Mouse (Mus musculus) limb, embryonic 14.5 days (tissue): ENCODE data around the gene Pigb. TPM values are rescaled to one million over a fixed set of nuclear protein-coding genes. Genes with fewer than 3 reads are reported as not detected.

Experiments
- ATAC-seq: fragments of 200-750 bp; cut with Nextera tagmentation; 2 replicates; pipeline ENCODE4 v1.8.0; 2017; ENCODE audit warnings: low read depth, moderate number of reproducible peaks, moderate TSS enrichment; ENCODE audit not compliant: low FRiP score
- DNase-seq: peaks from one replicate; pipeline ENCODE4 v3.0.0-alpha.2; 2015; ENCODE audit warnings: low spot score
- H3K27ac ChIP-seq: fragments of 300-500 bp; sonication (generic); replicated peaks from 2 replicates; pipeline ENCODE4 v1.5.1; 2014; ENCODE audit warnings: low read depth, mild to moderate bottlenecking, low read length, moderate library complexity, mixed read lengths
- H3K27me3 ChIP-seq: fragments of 300-500 bp; sonication (generic); 2 replicates; pipeline ENCODE4 v1.6.1; 2014; ENCODE audit warnings: low read length, mixed read lengths; ENCODE audit not compliant: control insufficient read depth, insufficient read depth
- H3K36me3 ChIP-seq: fragments of 300-500 bp; sonication (generic); 2 replicates; pipeline ENCODE4 v1.6.1; 2014; ENCODE audit warnings: mild to moderate bottlenecking, low read length, moderate library complexity, mixed read lengths; ENCODE audit not compliant: control insufficient read depth, insufficient read depth
- H3K4me1 ChIP-seq: fragments of 300-500 bp; sonication (generic); 2 replicates; pipeline ENCODE4 v1.6.1; 2014; ENCODE audit warnings: antibody characterized with exemption, low read length, mixed read lengths; ENCODE audit not compliant: control insufficient read depth, insufficient read depth
- H3K4me2 ChIP-seq: fragments of 300-500 bp; sonication (generic); replicated peaks from 2 replicates; pipeline ENCODE4 v1.6.1; 2014; ENCODE audit warnings: low read depth, mild to moderate bottlenecking, low read length, moderate library complexity; ENCODE audit not compliant: severe bottlenecking
- H3K4me3 ChIP-seq: fragments of 300-500 bp; sonication (generic); replicated peaks from 2 replicates; pipeline ENCODE4 v1.5.1; 2014; ENCODE audit warnings: low read length
- H3K9ac ChIP-seq: fragments of 300-500 bp; sonication (generic); 2 replicates; pipeline ENCODE4 v1.6.1; 2014; ENCODE audit warnings: mild to moderate bottlenecking, low read depth, low read length, moderate library complexity; ENCODE audit not compliant: severe bottlenecking
- H3K9me3 ChIP-seq: fragments of 300-500 bp; sonication (generic); 2 replicates; pipeline ENCODE4 v1.6.1; 2016; ENCODE audit warnings: low read length; ENCODE audit not compliant: control insufficient read depth
- POLR2A ChIP-seq: fragments of 200-500 bp; IDR thresholded peaks from 2 replicates; pipeline ENCODE4 v1.8.0; 2012; ENCODE audit warnings: inconsistent platforms, mild to moderate bottlenecking, moderate library complexity, borderline replicate concordance; ENCODE audit not compliant: insufficient read depth, insufficient read length; ENCODE audit errors: extremely low read depth
- WGBS: fragments of 180-500 bp; shearing (Covaris S2); extraction: QIAGEN DNeasy Blood & Tissue Kit; methylation state at CpG from one replicate; pipeline ENCODE4 v1.1.7; 2014; 5-methylcytosine and 5-hydroxymethylcytosine counted together
- polyA plus RNA-seq, 2 experiments: library from polyadenylated mRNA; depleted of rRNA in 1 of 2; stranded (reverse) in 1 of 2; unstranded in 1 of 2; fragments of >200 nt; fragmentation: Nextera tagmentation in 1 of 2; extraction: Ambion mirVana in 1 of 2; gene quantifications; 2 replicates each; pipeline versions ENCODE4 v1.2.1 to v1.2.3; 2012 to 2014

Pigb gene
- polyA plus RNA-seq (2012; rRNA removed), result 20.8 and 23.1 TPM in 2 replicates
- polyA plus RNA-seq (2014; fragmentation: Nextera tagmentation; extraction: Ambion mirVana), result 15.2 and 17.2 TPM in 2 replicates

DNA sequence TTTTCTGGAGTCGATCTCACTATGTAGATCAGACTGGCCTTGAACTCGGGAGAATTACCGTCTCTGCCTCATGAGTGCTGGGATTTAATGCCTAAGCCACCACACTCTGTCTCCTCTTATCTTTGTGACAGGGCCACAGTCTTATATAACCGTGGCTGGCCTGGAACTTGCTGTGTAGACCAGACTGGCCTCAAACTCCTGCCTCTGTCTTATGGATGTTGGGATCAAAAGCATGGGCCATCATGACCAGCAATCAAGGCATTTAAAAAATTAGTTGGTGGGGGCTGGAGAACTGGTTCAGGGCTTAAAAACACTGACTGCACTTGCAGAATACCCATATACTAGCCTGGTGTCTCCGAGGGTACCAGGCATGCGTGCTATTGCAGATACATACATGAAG lies at the start of gene Pigb:
TSS of gene Pigb (minus strand) at position 299 of the 400 bp plus-strand sequence.
- Histone ChIP-seq H3K27ac (peak within 1 kb of the TSS; percentile 72), H3K9me3 (no peaks in the 10 kb centered on the region), H3K9ac (peak within 1 kb of the TSS; percentile 83), H3K36me3 (peaks cover 10% of the 10 kb centered on the region), H3K4me1 (peaks cover 15% of the 10 kb centered on the region), H3K4me3 (peak within 1 kb of the TSS; percentile 78), H3K4me2 (peak within 1 kb of the TSS; percentile 90), H3K27me3 (no peaks in the 10 kb centered on the region)
- ATAC-seq (no peak), DNase-seq (no peak)
- WGBS, result 29% methylated on average over 6 of the region's 6 CpGs
- no peak for TF ChIP-seq POLR2A

DNA sequence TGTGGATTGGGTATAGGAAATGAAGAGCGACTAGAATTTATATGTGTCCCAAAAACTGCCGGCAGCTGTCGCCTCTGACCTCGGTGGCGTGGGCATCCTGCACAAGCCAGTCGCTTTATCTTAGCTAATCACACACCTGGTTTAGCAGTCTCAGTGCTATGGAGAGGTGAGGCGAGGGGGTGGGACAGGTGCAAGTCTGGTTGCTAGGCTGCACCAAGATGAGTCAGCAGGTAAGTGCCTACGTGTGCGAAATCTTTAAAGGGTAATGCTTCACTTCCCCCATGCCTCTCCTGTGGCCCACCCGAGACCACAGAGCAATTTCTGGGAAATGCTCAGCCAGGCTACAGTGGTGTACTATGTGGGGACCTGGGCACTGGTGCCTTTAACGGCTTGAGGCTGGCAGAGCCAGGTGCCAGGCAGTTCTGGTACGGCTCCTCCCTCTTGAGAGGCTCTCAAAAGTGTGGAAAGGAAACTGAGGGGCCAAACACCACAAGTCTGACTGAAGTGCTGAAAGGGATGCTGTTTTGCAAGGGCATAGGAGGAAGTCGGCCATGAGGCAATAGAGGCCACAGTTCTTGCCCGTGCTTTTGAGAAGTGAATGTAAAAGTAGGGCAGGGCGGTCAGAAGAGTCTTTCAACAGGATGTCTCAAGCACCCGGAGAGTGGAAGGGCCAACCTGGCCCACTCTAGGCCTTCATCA lies 49.2 kb upstream of the Pigb start:
- H3K4me2 ChIP-seq, result no peak overlapping the region

DNA sequence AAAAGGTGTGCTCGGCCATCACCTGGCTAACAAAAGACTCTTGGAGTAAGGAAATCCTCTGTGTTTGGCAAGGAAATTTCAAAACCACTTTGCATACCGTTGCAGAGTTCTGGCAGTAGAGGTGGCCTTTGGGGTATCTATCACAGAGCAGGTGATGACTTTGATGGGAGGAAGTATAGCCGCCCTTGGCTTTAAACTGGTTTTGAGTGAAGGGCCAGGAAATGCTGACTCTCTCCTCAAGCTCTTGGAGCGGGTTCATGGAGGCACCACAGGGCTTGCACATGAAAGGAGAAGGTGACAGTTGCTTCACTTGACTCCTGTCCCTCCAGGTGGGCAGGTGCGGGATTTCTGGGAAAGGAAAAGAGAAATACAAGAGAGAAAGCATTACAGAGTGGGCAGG lies 47.4 kb upstream of the Pigb start:
- H3K9ac ChIP-seq, result no peak overlapping the region
- WGBS, result 74% methylated on average over 5 of the region's 5 CpGs
- H3K27me3 ChIP-seq, result no peaks in the 10 kb centered on the region
- no peak overlapping the region for H3K4me2 ChIP-seq
- no peak for TF ChIP-seq POLR2A
- no peaks in the 10 kb centered on the region for H3K9me3 ChIP-seq
- no peak for DNase-seq
- no peaks in the 10 kb centered on the region for H3K36me3 ChIP-seq
- no peak for ATAC-seq
- no peak overlapping the region for H3K4me3 ChIP-seq
- no peak overlapping the region for H3K27ac ChIP-seq
- no peaks in the 10 kb centered on the region for H3K4me1 ChIP-seq

More for the DNA sequence above, 49.2 kb upstream of the Pigb start:
- no peak overlapping the region for H3K27ac ChIP-seq
- ATAC-seq (no peak), DNase-seq (no peak)
- H3K36me3 ChIP-seq, result no peaks in the 10 kb centered on the region
- no peak overlapping the region for H3K4me3 ChIP-seq
- 69% methylated on average over 16 of the region's 16 CpGs for WGBS
- H3K4me1 ChIP-seq, result no peaks in the 10 kb centered on the region
- no peaks in the 10 kb centered on the region for H3K9me3 ChIP-seq
- no peaks in the 10 kb centered on the region for H3K27me3 ChIP-seq
- 0 out of 2 replicates have a peak overlapping the region, but pooled peaks have one; percentile 7 for H3K9ac ChIP-seq
- TF ChIP-seq POLR2A, result no peak

DNA sequence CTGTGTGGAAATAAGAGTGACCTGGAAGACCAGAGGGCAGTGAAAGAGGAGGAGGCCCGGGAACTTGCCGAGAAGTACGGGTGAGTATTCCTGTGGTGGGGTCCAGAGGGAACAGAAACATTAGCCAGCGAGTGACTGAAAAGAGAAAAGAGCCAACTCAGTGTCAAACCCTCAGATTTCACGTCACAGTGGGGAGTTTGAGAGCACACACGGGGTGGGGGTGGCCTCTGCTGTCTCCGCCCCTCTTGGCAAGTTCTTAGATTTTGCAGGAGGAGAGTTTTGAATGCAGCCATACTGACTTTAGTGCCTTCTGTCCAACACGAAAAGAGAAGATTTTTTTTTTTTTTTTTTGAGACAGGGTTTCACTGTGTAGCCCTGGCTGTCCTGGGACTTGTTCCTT lies 46.9 kb upstream of the Pigb start:
- no peak for ATAC-seq
- no peak overlapping the region for H3K4me2 ChIP-seq
- no peak for DNase-seq
- 67% methylated on average over 8 of the region's 8 CpGs for whole genome bisulfite sequencing
- H3K9me3 ChIP-seq, result no peaks in the 10 kb centered on the region
- H3K4me1 ChIP-seq, result no peaks in the 10 kb centered on the region
- H3K27me3 ChIP-seq, result no peaks in the 10 kb centered on the region
- no peak overlapping the region for H3K9ac ChIP-seq
- no peak overlapping the region for H3K4me3 ChIP-seq
- H3K36me3 ChIP-seq, result no peaks in the 10 kb centered on the region
- no peak for TF ChIP-seq POLR2A
- H3K27ac ChIP-seq, result no peak overlapping the region

DNA sequence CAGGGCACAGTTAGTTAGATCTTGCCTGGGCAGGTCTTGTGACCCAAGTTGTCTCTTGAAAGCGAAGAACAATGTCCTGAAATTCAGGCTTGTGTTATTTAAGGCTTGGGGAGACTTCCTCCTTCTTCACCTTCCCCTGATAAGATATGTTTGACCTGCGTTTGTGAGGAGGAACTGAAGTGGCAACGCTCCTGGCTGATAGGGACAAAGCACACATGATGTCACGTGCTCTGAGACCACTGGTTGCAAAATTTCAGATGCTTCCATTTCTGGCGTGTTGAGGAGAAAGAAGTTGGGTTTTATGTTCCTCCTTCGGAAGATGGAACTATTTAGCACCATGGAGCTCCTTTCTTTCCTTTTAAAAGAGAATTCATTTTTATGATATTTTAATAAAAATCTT lies 45.7 kb upstream of the Pigb start:
- Histone ChIP-seq H3K4me1 (no peaks in the 10 kb centered on the region), H3K4me3 (no peak overlapping the region), H3K9me3 (no peaks in the 10 kb centered on the region), H3K27me3 (no peaks in the 10 kb centered on the region), H3K27ac (no peak overlapping the region), H3K9ac (no peak overlapping the region), H3K36me3 (no peaks in the 10 kb centered on the region), H3K4me2 (no peak overlapping the region)
- ATAC-seq (no peak), DNase-seq (no peak)
- no peak for TF ChIP-seq POLR2A
- WGBS, result 87% methylated on average over 6 of the region's 6 CpGs
